Mouse (Mus musculus): ENCODE measurements around the gene Mansc4. TPM values are rescaled to one million over a fixed set of nuclear protein-coding genes. Genes with fewer than 3 reads are reported as not detected.

Gene Mansc4
- total and polyA plus RNA-seq, 3 experiments = not detected

GRCm38 (mm10) chr6:147091136-147092120, 4.6 kb upstream of the Mansc4 start, which contains the start of gene Klhl42:
Klhl42 (plus strand) TSS chr6:147091379.
- TF ChIP-seq POLR2A (IDR thresholded peaks at IDR 0.05; ENCODE audit: insufficient read depth, low read depth, low read length) (peak; percentile 91), EP300 (IDR thresholded peaks at IDR 0.05; ENCODE audit: insufficient read depth, low read depth, low read length) (0 out of 2 replicates have a peak, but pooled peaks have one; percentile 8), CTCF (IDR thresholded peaks at IDR 0.05) (no peak)
- H3K79me2 ChIP-seq (replicated peaks; ENCODE audit: control insufficient read depth, insufficient read depth, low read length) = peaks cover 2% of the 10 kb centered on the region
- intact Hi-C loops (cut with DNase I) = loop anchor here (2.0 kb wide), 1 partner anchor 49 kb away; the partner anchor contains the start of gene Mrps35

GRCm38 (mm10) chr6:147090191-147090590, 3.4 kb upstream of the Mansc4 start:
- Histone ChIP-seq H3K4me3 (no peak overlapping the region; the same call in 1 of the 2 replicates), H3K9ac (ENCODE audit: low read depth, low read length) (no peak overlapping the region), H3K79me2 (replicated peaks; ENCODE audit: control insufficient read depth, insufficient read depth, low read length) (peaks cover 2% of the 10 kb centered on the region), H3K27ac (no peak overlapping the region), H3K4me1 (ENCODE audit: control insufficient read depth, insufficient read depth, low read length) (peaks cover 4% of the 10 kb centered on the region), H3K27me3 (ENCODE audit: control insufficient read depth, insufficient read depth, low read length) (no peaks in the 10 kb centered on the region; the same call in 1 of the 2 replicates), H3K36me3 (ENCODE audit: control insufficient read depth, insufficient read depth, low read length) (peaks cover 6% of the 10 kb centered on the region; the same call in 1 of the 2 replicates)
- TF ChIP-seq CTCF (IDR thresholded peaks at IDR 0.05) (no peak), POLR2A (IDR thresholded peaks at IDR 0.05; ENCODE audit: insufficient read depth, low read depth, low read length) (no peak), EP300 (IDR thresholded peaks at IDR 0.05; ENCODE audit: insufficient read depth, low read depth, low read length) (no peak)
- 88% methylated on average over 5 of the region's 5 CpGs for WGBS
- no peak for DNase-seq
- intact Hi-C loops (cut with DNase I) = loop anchor here (2.0 kb wide), 1 partner anchor 47 kb away; the partner anchor contains the start of gene Mrps35

More at GRCm38 (mm10) chr6:147091136-147092120, 4.6 kb upstream of the Mansc4 start, which contains the start of gene Klhl42:
- peak; percentile 89 to 90 for DNase-seq
- Histone ChIP-seq H3K27ac (peak within 1 kb of the TSS; percentile 84), H3K4me1 (ENCODE audit: control insufficient read depth, insufficient read depth, low read length) (peaks cover 4% of the 10 kb centered on the region), H3K9ac (ENCODE audit: low read depth, low read length) (peak within 1 kb of the TSS; percentile 97), H3K27me3 (ENCODE audit: control insufficient read depth, insufficient read depth, low read length) (no peaks in the 10 kb centered on the region; the same call in 1 of the 2 replicates), H3K4me3 (peak within 1 kb of the TSS; percentile 96), H3K36me3 (ENCODE audit: control insufficient read depth, insufficient read depth, low read length) (peaks cover 6% of the 10 kb centered on the region; the same call in 1 of the 2 replicates)
- WGBS = under 1% methylated on average over 99 of the region's 99 CpGs

- TF ChIP-seq CTCF (IDR thresholded peaks at IDR 0.05) = peak; percentile 27; the same call in 1 of the 2 replicates
- TF ChIP-seq EP300 (IDR thresholded peaks at IDR 0.05; ENCODE audit: insufficient read depth, low read depth, low read length) = no peak
- TF ChIP-seq POLR2A (IDR thresholded peaks at IDR 0.05; ENCODE audit: insufficient read depth, low read depth, low read length) = no peak
- WGBS = 83% methylated on average over 3 of the region's 3 CpGs
- Histone ChIP-seq H3K79me2 (replicated peaks; ENCODE audit: control insufficient read depth, insufficient read depth, low read length) (peaks cover 2% of the 10 kb centered on the region), H3K27ac (no peak overlapping the region), H3K4me1 (ENCODE audit: control insufficient read depth, insufficient read depth, low read length) (peaks cover 4% of the 10 kb centered on the region), H3K9ac (ENCODE audit: low read depth, low read length) (no peak overlapping the region), H3K27me3 (ENCODE audit: control insufficient read depth, insufficient read depth, low read length) (no peaks in the 10 kb centered on the region; the same call in 1 of the 2 replicates), H3K36me3 (ENCODE audit: control insufficient read depth, insufficient read depth, low read length) (peaks cover 3% of the 10 kb centered on the region; the same call in 1 of the 2 replicates), H3K4me3 (no peak overlapping the region)
- intact Hi-C loops (cut with DNase I) = loop anchor here (10.0 kb wide), 1 partner anchor 1736 kb away; no protein-coding TSS in a partner anchor
- no peak for DNase-seq
Measured at GRCm38 (mm10) chr6:147088517-147088916, 1.7 kb upstream of the Mansc4 start.

- H3K36me3 ChIP-seq (ENCODE audit: control insufficient read depth, insufficient read depth, low read length) = no peaks in the 10 kb centered on the region
- no peak overlapping the region for H3K9ac ChIP-seq (ENCODE audit: low read depth, low read length)
- no peak overlapping the region for H3K27ac ChIP-seq
- 63% methylated on average over 7 of the region's 7 CpGs for WGBS
- no peaks in the 10 kb centered on the region; the same call in 1 of the 2 replicates for H3K27me3 ChIP-seq (ENCODE audit: control insufficient read depth, insufficient read depth, low read length)
- intact Hi-C loops (cut with DNase I) = loop anchor here (10.0 kb wide), 1 partner anchor 1737 kb away; no protein-coding TSS in a partner anchor
- H3K4me1 ChIP-seq (ENCODE audit: control insufficient read depth, insufficient read depth, low read length) = peaks cover 2% of the 10 kb centered on the region; the same call in 1 of the 2 replicates
- H3K79me2 ChIP-seq (replicated peaks; ENCODE audit: control insufficient read depth, insufficient read depth, low read length) = peaks cover 2% of the 10 kb centered on the region
- DNase-seq = no peak
- TF ChIP-seq CTCF (IDR thresholded peaks at IDR 0.05) = no peak
- TF ChIP-seq POLR2A (IDR thresholded peaks at IDR 0.05; ENCODE audit: insufficient read depth, low read depth, low read length) = no peak
- TF ChIP-seq EP300 (IDR thresholded peaks at IDR 0.05; ENCODE audit: insufficient read depth, low read depth, low read length) = no peak
- H3K4me3 ChIP-seq = no peak overlapping the region
Measured at GRCm38 (mm10) chr6:147087736-147088135, 904 bp upstream of the Mansc4 start.

- H3K27me3 ChIP-seq (ENCODE audit: control insufficient read depth, insufficient read depth, low read length) = no peaks in the 10 kb centered on the region; the same call in 1 of the 2 replicates
- intact Hi-C loops (cut with DNase I) = loop anchor here (10.0 kb wide), 1 partner anchor 1739 kb away; no protein-coding TSS in a partner anchor
- H3K4me1 ChIP-seq (ENCODE audit: control insufficient read depth, insufficient read depth, low read length) = no peaks in the 10 kb centered on the region; the same call in 1 of the 2 replicates
- 74% methylated on average over 7 of the region's 7 CpGs for WGBS
- no peaks in the 10 kb centered on the region for H3K79me2 ChIP-seq (replicated peaks; ENCODE audit: control insufficient read depth, insufficient read depth, low read length)
- no peak for TF ChIP-seq POLR2A (IDR thresholded peaks at IDR 0.05; ENCODE audit: insufficient read depth, low read depth, low read length)
- no peak for TF ChIP-seq EP300 (IDR thresholded peaks at IDR 0.05; ENCODE audit: insufficient read depth, low read depth, low read length)
- TF ChIP-seq CTCF (IDR thresholded peaks at IDR 0.05) = no peak
- H3K36me3 ChIP-seq (ENCODE audit: control insufficient read depth, insufficient read depth, low read length) = no peaks in the 10 kb centered on the region
- no peak for DNase-seq
- no peak overlapping the region for H3K9ac ChIP-seq (ENCODE audit: low read depth, low read length)
- no peak overlapping the region for H3K27ac ChIP-seq
- no peak overlapping the region for H3K4me3 ChIP-seq
Measured at GRCm38 (mm10) chr6:147085398-147086040, 1.3 kb downstream of the Mansc4 start.
